ENCODE assay signal across 8 mouse cellular contexts in genomic region chr10:18430973-18431372, GRCm38 (mm10).
DNase-seq lines count a peak whose midpoint lies in the region; ATAC-seq lines count a peak whose summit lies in the region.

No protein-coding gene starts in this region.

- peak overlapping the region; percentile 77; the same call in 1 of the 2 replicates for H3K27ac ChIP-seq in hindbrain, embryonic 12.5 days

- peak; percentile 49 for DNase-seq in ES-CJ7 (ENCODE audit: low read depth, low spot score)
- DNase-seq in cerebellum, postnatal 14 days = peak; percentile 59 to 70
- DNase-seq in frontal cortex, postnatal 36 days (ENCODE audit: low spot score in 2 of 2) = peak; percentile 39 to 43
- peak; percentile 32 to 45 for DNase-seq in layer of hippocampus, postnatal 25 days (ENCODE audit: extremely low spot score in 1 of 2, low spot score in 1 of 2)
- DNase-seq in lung, postnatal 10 days = peak; percentile 88
- DNase-seq in ovary, postnatal 14 days (ENCODE audit: low spot score) = peak; percentile 64
- DNase-seq in urinary bladder, postnatal 14 days (ENCODE audit: low spot score) = peak; percentile 81

- H3K4me2 ChIP-seq in hindbrain, embryonic 12.5 days (replicated peaks) = peak overlapping the region; percentile 61

- peak overlapping the region; percentile 62 for H3K9ac ChIP-seq in hindbrain, embryonic 12.5 days

- peak overlapping the region; percentile 34 for H3K4me3 ChIP-seq in hindbrain, embryonic 12.5 days

- H3K36me3 ChIP-seq in hindbrain, embryonic 12.5 days = peaks cover 21% of the 10 kb centered on the region

- peaks cover 22% of the 10 kb centered on the region for H3K4me1 ChIP-seq in hindbrain, embryonic 12.5 days

- ATAC-seq in hindbrain, embryonic 12.5 days (ENCODE audit: low FRiP score) = peak; percentile 78

- 6% methylated on average over 18 of the region's 18 CpGs for WGBS in hindbrain, embryonic 12.5 days

- 0 out of 2 replicates have a peak, but pooled peaks cover 4% of the 10 kb centered on the region for H3K9me3 ChIP-seq in hindbrain, embryonic 12.5 days (replicated peaks)

- H3K27me3 ChIP-seq in hindbrain, embryonic 12.5 days = no peaks in the 10 kb centered on the region

Comparison
In these comparisons a context has a peak if more than half of its experiments do, and no peak if none do; other contexts are left out.
1. Peak in every context shown above with its lines: DNase-seq, ATAC-seq, H3K4me3 ChIP-seq and H3K27ac ChIP-seq.